Mouse (Mus musculus) right cerebral cortex, adult 2 months (tissue): ENCODE measurements around the gene Rbm38.

ENCODE experiments used
- DNase-seq, 2 experiments: peaks; one replicate each; pipeline ENCODE4 v3.0.0; 2021 to 2022; ENCODE audit warnings: low spot score in 2 of 2

Gene Rbm38

GRCm38 (mm10) chr2:173036611-173037010, 16.3 kb downstream of the Rbm38 start:
- no peak for DNase-seq

GRCm38 (mm10) chr2:173037347-173037746, 17.0 kb downstream of the Rbm38 start:
- no peak for DNase-seq

- DNase-seq: no peak
These were observed 17.7 kb downstream of the Rbm38 start for GRCm38 (mm10) chr2:173037827-173038607.

GRCm38 (mm10) chr2:173039041-173039440, 18.7 kb downstream of the Rbm38 start:
- no peak for DNase-seq

GRCm38 (mm10) chr2:173040803-173041202, 20.5 kb downstream of the Rbm38 start:
- DNase-seq: no peak

- DNase-seq: no peak
These were observed 20.9 kb downstream of the Rbm38 start for GRCm38 (mm10) chr2:173041242-173041641.

- no peak for DNase-seq
These were observed 21.6 kb downstream of the Rbm38 start for GRCm38 (mm10) chr2:173041893-173042292.

- no peak for DNase-seq
These were observed 22.3 kb downstream of the Rbm38 start for GRCm38 (mm10) chr2:173042504-173043162.

- DNase-seq: no peak
These were observed 24.1 kb downstream of the Rbm38 start for GRCm38 (mm10) chr2:173044198-173044970.

GRCm38 (mm10) chr2:173046582-173047297, 26.4 kb downstream of the Rbm38 start:
- no peak for DNase-seq

GRCm38 (mm10) chr2:173047471-173047870, 27.2 kb downstream of the Rbm38 start:
- no peak for DNase-seq

- DNase-seq: no peak
These were observed 27.9 kb downstream of the Rbm38 start for GRCm38 (mm10) chr2:173048041-173048745.

GRCm38 (mm10) chr2:173049231-173049630, 28.9 kb downstream of the Rbm38 start:
- DNase-seq: no peak

GRCm38 (mm10) chr2:173049817-173050216, 29.5 kb downstream of the Rbm38 start:
- no peak for DNase-seq

- DNase-seq: no peak
These were observed 30.5 kb downstream of the Rbm38 start for GRCm38 (mm10) chr2:173050604-173051382.

GRCm38 (mm10) chr2:173052881-173053280, 32.6 kb downstream of the Rbm38 start:
- DNase-seq: no peak

- DNase-seq: no peak
These were observed 33.5 kb downstream of the Rbm38 start for GRCm38 (mm10) chr2:173053846-173054245.

GRCm38 (mm10) chr2:173056303-173056881, 36.1 kb downstream of the Rbm38 start:
- DNase-seq: no peak

GRCm38 (mm10) chr2:173056882-173057315, 36.6 kb downstream of the Rbm38 start:
- DNase-seq: no peak

GRCm38 (mm10) chr2:173057623-173058022, 37.3 kb downstream of the Rbm38 start:
- no peak for DNase-seq
